Mouse (Mus musculus) kidney, adult 2 months (tissue): ENCODE data around the gene Armc12.

Source experiments
- CTCF ChIP-seq: fragments of 200-500 bp; conservative IDR thresholded peaks from 2 replicates; pipeline ENCODE4 v1.5.1; 2011; ENCODE audit warnings: low read depth, mild to moderate bottlenecking, control low read depth, low read length, moderate library complexity, mixed read lengths; ENCODE audit not compliant: insufficient read depth, insufficient read length
- POLR2A ChIP-seq: fragments of 200-500 bp; IDR thresholded peaks from one replicate; pipeline ENCODE4 v1.6.1; 2011; ENCODE audit warnings: low read depth, low read length, control low read depth

DNA sequence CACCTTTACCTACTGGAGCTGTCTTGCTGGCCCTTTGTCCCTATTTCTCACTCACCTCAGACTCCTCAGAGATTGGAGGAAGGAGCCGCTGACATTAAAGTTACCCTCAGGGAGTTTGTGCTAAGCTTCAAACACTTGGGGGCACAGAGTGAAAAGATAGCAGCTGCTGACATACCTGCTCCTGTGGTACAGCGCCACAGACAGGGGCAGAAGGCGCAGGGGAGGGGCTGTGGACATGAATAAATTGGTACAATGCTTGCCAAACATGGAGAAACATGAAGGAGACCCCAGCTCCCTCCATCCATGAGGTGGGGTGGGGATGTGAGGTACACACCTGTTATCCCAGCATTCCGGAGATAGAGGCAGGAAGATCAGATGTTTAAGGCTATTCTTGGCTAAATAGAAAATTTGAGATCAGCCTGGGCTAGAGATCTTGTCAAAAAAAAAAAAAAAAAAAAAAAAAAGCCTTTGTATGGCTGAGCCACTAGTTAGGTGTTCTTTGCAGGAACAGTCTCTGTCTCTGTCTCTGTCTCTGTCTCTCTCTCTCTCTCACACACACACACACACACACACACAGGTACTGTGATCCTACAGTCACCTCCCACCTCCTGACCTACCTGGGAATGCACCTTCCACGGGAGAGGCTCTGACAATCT lies 9.4 kb upstream of the Armc12 start:
- TF ChIP-seq POLR2A, result no peak
- no peak for TF ChIP-seq CTCF
